Mouse (Mus musculus) heart, adult 2 months (tissue): ENCODE data around the gene Hpcal1. TPM values are rescaled to one million over a fixed set of nuclear protein-coding genes. Genes with fewer than 3 reads are reported as not detected.

Experiments used
- DNase-seq, 2 experiments: peaks; one replicate each; pipeline ENCODE4 v3.0.0; 2021
- H3K27ac ChIP-seq: fragments of 200-600 bp; 2 replicates; pipeline ENCODE4 v1.8.1; 2022
- H3K27me3 ChIP-seq: fragments of 200-500 bp; 2 replicates; pipeline ENCODE4 v1.6.1; 2012; ENCODE audit warnings: mild to moderate bottlenecking, low read length, inconsistent platforms, mixed read lengths; ENCODE audit not compliant: control insufficient read depth, insufficient read depth
- H3K36me3 ChIP-seq: fragments of 200-500 bp; 2 replicates; pipeline ENCODE4 v1.6.1; 2012; ENCODE audit warnings: low read length, inconsistent platforms; ENCODE audit not compliant: control insufficient read depth, insufficient read depth
- H3K4me1 ChIP-seq: fragments of 200-500 bp; 2 replicates; pipeline ENCODE4 v1.6.1; 2011; ENCODE audit warnings: low read length; ENCODE audit not compliant: control insufficient read depth, insufficient read depth
- H3K4me3 ChIP-seq: fragments of 200-600 bp; 2 replicates; pipeline ENCODE4 v1.8.1; 2022
- H3K79me2 ChIP-seq: fragments of 200-500 bp; replicated peaks from 2 replicates; pipeline ENCODE4 v1.6.1; 2012; ENCODE audit warnings: mild to moderate bottlenecking, inconsistent platforms, low read length, moderate library complexity, mixed read lengths; ENCODE audit not compliant: control insufficient read depth, insufficient read depth
- H3K9ac ChIP-seq: fragments of 200-500 bp; 2 replicates; pipeline ENCODE4 v1.6.1; 2012; ENCODE audit warnings: low read depth, mild to moderate bottlenecking, control low read depth, inconsistent platforms, low read length, mixed read lengths
- CTCF ChIP-seq: fragments of 200-600 bp; IDR thresholded peaks from 2 replicates; pipeline ENCODE4 v1.8.1; 2022; ENCODE audit warnings: antibody characterized with exemption, mild to moderate bottlenecking, moderate library complexity
- EP300 ChIP-seq: fragments of 200-500 bp; IDR thresholded peaks from 2 replicates; pipeline ENCODE4 v1.6.1; 2011; ENCODE audit warnings: low read depth, low read length, control low read depth; ENCODE audit not compliant: insufficient read depth
- POLR2A ChIP-seq: fragments of 200-500 bp; IDR thresholded peaks from 2 replicates; pipeline ENCODE4 v1.6.1; 2011; ENCODE audit warnings: mild to moderate bottlenecking, low read depth, low read length, control low read depth; ENCODE audit not compliant: insufficient read depth
- WGBS: fragments of 180-500 bp; shearing (Covaris S2); methylation state at CpG from one replicate; pipeline ENCODE4 v1.1.7; 2018; 5-methylcytosine and 5-hydroxymethylcytosine counted together
- intact Hi-C: fragments of 180-260 bp; cut with DNase I; formaldehyde crosslinking; loops from one replicate; pipeline ENCODE4 v1.15.1; 2025
- polyA plus RNA-seq: library from polyadenylated mRNA; depleted of rRNA; stranded (reverse); fragments of >200 nt; gene quantifications from 2 replicates; pipeline ENCODE4 v1.2.3, GENCODE M21; 2012
- total RNA-seq, 2 experiments: library from RNA; stranded (reverse); gene quantifications; 2 replicates each; pipeline ENCODE4 v1.2.3; 2021

Gene Hpcal1
- total and polyA plus RNA-seq, 3 experiments = 16.3 to 37.9 (median 21.5) TPM

- no peaks in the 10 kb centered on the region for H3K36me3 ChIP-seq
- no peak for DNase-seq
- 83% methylated on average over 6 of the region's 6 CpGs for WGBS
- H3K27me3 ChIP-seq = no peaks in the 10 kb centered on the region
- peaks cover 10% of the 10 kb centered on the region for H3K4me1 ChIP-seq
- TF ChIP-seq EP300 (no peak), POLR2A (no peak), CTCF (no peak)
- intact Hi-C loops = loop anchor here (5.0 kb wide), 1 partner anchor 36 kb away; no protein-coding TSS in a partner anchor
- no peak overlapping the region for H3K27ac ChIP-seq
- H3K9ac ChIP-seq = no peak overlapping the region
- no peak overlapping the region for H3K4me3 ChIP-seq
- H3K79me2 ChIP-seq = no peaks in the 10 kb centered on the region; the same call in 1 of the 2 replicates
Measured at GRCm38 (mm10) chr12:17736396-17736795, 45.7 kb downstream of the Hpcal1 start.

- 89% methylated on average over 10 of the region's 10 CpGs for WGBS
- H3K27ac ChIP-seq = no peak overlapping the region
- peaks cover 15% of the 10 kb centered on the region for H3K4me1 ChIP-seq
- no peaks in the 10 kb centered on the region for H3K27me3 ChIP-seq
- DNase-seq = no peak
- intact Hi-C loops = loop anchor here (5.0 kb wide), 1 partner anchor 35 kb away; no protein-coding TSS in a partner anchor
- H3K79me2 ChIP-seq = no peaks in the 10 kb centered on the region; the same call in 1 of the 2 replicates
- 0 out of 2 replicates have a peak, but pooled peaks cover 1% of the 10 kb centered on the region for H3K36me3 ChIP-seq
- H3K4me3 ChIP-seq = no peak overlapping the region
- H3K9ac ChIP-seq = no peak overlapping the region
- TF ChIP-seq CTCF (no peak), EP300 (no peak), POLR2A (no peak)
Measured at GRCm38 (mm10) chr12:17736859-17737577, 46.4 kb downstream of the Hpcal1 start.

- 96% methylated on average over 3 of the region's 3 CpGs for WGBS
- no peak overlapping the region for H3K4me3 ChIP-seq
- H3K27ac ChIP-seq = no peak overlapping the region
- 0 out of 2 replicates have a peak, but pooled peaks cover 3% of the 10 kb centered on the region for H3K36me3 ChIP-seq
- intact Hi-C loops = loop anchor here (5.0 kb wide), 1 partner anchor 34 kb away; no protein-coding TSS in a partner anchor
- H3K9ac ChIP-seq = no peak overlapping the region
- no peak for DNase-seq
- no peaks in the 10 kb centered on the region; the same call in 1 of the 2 replicates for H3K79me2 ChIP-seq
- TF ChIP-seq CTCF (no peak), EP300 (no peak), POLR2A (no peak)
- H3K4me1 ChIP-seq = peaks cover 22% of the 10 kb centered on the region
- no peaks in the 10 kb centered on the region for H3K27me3 ChIP-seq
Measured at GRCm38 (mm10) chr12:17737808-17738207, 47.2 kb downstream of the Hpcal1 start.

- H3K36me3 ChIP-seq = 0 out of 2 replicates have a peak, but pooled peaks cover 3% of the 10 kb centered on the region
- no peak overlapping the region for H3K9ac ChIP-seq
- H3K4me3 ChIP-seq = no peak overlapping the region
- H3K4me1 ChIP-seq = peaks cover 26% of the 10 kb centered on the region
- intact Hi-C loops = loop anchor here (5.0 kb wide), 1 partner anchor 34 kb away; no protein-coding TSS in a partner anchor
- TF ChIP-seq CTCF = no peak
- TF ChIP-seq EP300 = no peak
- TF ChIP-seq POLR2A = no peak
- no peak overlapping the region for H3K27ac ChIP-seq
- H3K27me3 ChIP-seq = no peaks in the 10 kb centered on the region
- peak in 1 of 2 experiments; percentile 34 for DNase-seq
- WGBS = 45% methylated on average over 6 of the region's 6 CpGs
- no peaks in the 10 kb centered on the region; the same call in 1 of the 2 replicates for H3K79me2 ChIP-seq
Measured at GRCm38 (mm10) chr12:17738473-17738872, 47.8 kb downstream of the Hpcal1 start.

GRCm38 (mm10) chr12:17740226-17740625 is 49.6 kb downstream of the Hpcal1 start:
- Histone ChIP-seq H3K4me1 (peaks cover 28% of the 10 kb centered on the region), H3K4me3 (no peak overlapping the region), H3K36me3 (0 out of 2 replicates have a peak, but pooled peaks cover 3% of the 10 kb centered on the region), H3K27ac (no peak overlapping the region), H3K27me3 (no peaks in the 10 kb centered on the region), H3K79me2 (no peaks in the 10 kb centered on the region; the same call in 1 of the 2 replicates), H3K9ac (no peak overlapping the region)
- TF ChIP-seq EP300 = no peak
- TF ChIP-seq CTCF = no peak
- no peak for TF ChIP-seq POLR2A
- WGBS = 96% methylated on average over 1 of the region's 1 CpGs
- intact Hi-C loops = loop anchor here (10.0 kb wide), 1 partner anchor 295 kb away; no protein-coding TSS in a partner anchor
- no peak for DNase-seq
